Mouse (Mus musculus) bone marrow, adult 2 months (tissue): Measurements from ENCODE around the gene Rplp2. TPM values are rescaled to one million over a fixed set of nuclear protein-coding genes. Genes with fewer than 3 reads are reported as not detected.

Experiments used
- H3K27ac ChIP-seq: fragments of 200-500 bp; 2 replicates; pipeline ENCODE4 v1.5.1; 2012; ENCODE audit warnings: low read depth, mild to moderate bottlenecking, control low read depth, inconsistent platforms, low read length; ENCODE audit not compliant: control insufficient read depth, poor library complexity, insufficient read depth
- H3K4me1 ChIP-seq: fragments of 200-500 bp; 2 replicates; pipeline ENCODE4 v1.6.1; 2011; ENCODE audit warnings: low read length; ENCODE audit not compliant: control insufficient read depth, insufficient read depth
- H3K4me3 ChIP-seq: fragments of 200-500 bp; replicated peaks from 2 replicates; pipeline ENCODE3; 2011; ENCODE audit warnings: mild to moderate bottlenecking, low read depth, low read length, control low read depth; ENCODE audit not compliant: control insufficient read depth
- CTCF ChIP-seq: fragments of 200-500 bp; IDR thresholded peaks from 2 replicates; pipeline ENCODE4 v1.5.1; 2011; ENCODE audit warnings: low read length, control low read depth; ENCODE audit not compliant: control insufficient read depth, insufficient read depth
- POLR2A ChIP-seq: fragments of 200-500 bp; IDR thresholded peaks from 2 replicates; pipeline ENCODE4 v1.6.1; 2011; ENCODE audit warnings: low read depth, mild to moderate bottlenecking, control low read depth, low read length, borderline replicate concordance; ENCODE audit not compliant: control insufficient read depth
- WGBS: fragments of 180-500 bp; shearing (Covaris S2); methylation state at CpG from one replicate; pipeline ENCODE4 v1.1.7; 2018; 5-methylcytosine and 5-hydroxymethylcytosine counted together
- polyA plus RNA-seq: library from polyadenylated mRNA; stranded (reverse); fragments of >200 nt; gene quantifications from 2 replicates; pipeline ENCODE4 v1.2.4, GENCODE M21; 2011; ENCODE audit warnings: low replicate concordance; ENCODE audit not compliant: missing spikeins, insufficient read depth, insufficient read length

Rplp2 gene
- polyA plus RNA-seq, 1 experiment, result 2,615 TPM

GRCm38 (mm10) chr7:141483114-141483653, 36.0 kb downstream of the Rplp2 start:
- TF ChIP-seq CTCF (no peak), POLR2A (no peak)
- Histone ChIP-seq H3K4me3 (no peak overlapping the region), H3K4me1 (peaks cover 4% of the 10 kb centered on the region), H3K27ac (no peak overlapping the region)
- WGBS, result 82% methylated on average over 6 of the region's 6 CpGs

GRCm38 (mm10) chr7:141484186-141485120, 37.3 kb downstream of the Rplp2 start:
- Histone ChIP-seq H3K4me1 (peaks cover 3% of the 10 kb centered on the region), H3K27ac (no peak overlapping the region)
- WGBS, result 64% methylated on average over 5 of the region's 5 CpGs

GRCm38 (mm10) chr7:141485186-141485585, 38.0 kb downstream of the Rplp2 start:
- no peak for TF ChIP-seq CTCF
- WGBS, result 88% methylated on average over 2 of the region's 2 CpGs
- H3K4me1 ChIP-seq, result peaks cover 3% of the 10 kb centered on the region
- H3K4me3 ChIP-seq, result no peak overlapping the region
- H3K27ac ChIP-seq, result no peak overlapping the region

More at GRCm38 (mm10) chr7:141484186-141485120, 37.3 kb downstream of the Rplp2 start:
- no peak overlapping the region for H3K4me3 ChIP-seq
- TF ChIP-seq CTCF (no peak), POLR2A (no peak)

GRCm38 (mm10) chr7:141485606-141486005, 38.4 kb downstream of the Rplp2 start:
- TF ChIP-seq POLR2A (no peak), CTCF (no peak)
- Histone ChIP-seq H3K27ac (no peak overlapping the region), H3K4me3 (no peak overlapping the region), H3K4me1 (peaks cover 3% of the 10 kb centered on the region)
- WGBS, result 89% methylated on average over 2 of the region's 2 CpGs

GRCm38 (mm10) chr7:141486239-141486638, 39.1 kb downstream of the Rplp2 start:
- no peaks in the 10 kb centered on the region; the same call in 1 of the 2 replicates for H3K4me1 ChIP-seq
- no peak overlapping the region for H3K27ac ChIP-seq
- WGBS, result 85% methylated on average over 1 of the region's 1 CpGs
- H3K4me3 ChIP-seq, result no peak overlapping the region
- TF ChIP-seq POLR2A (no peak), CTCF (no peak)

GRCm38 (mm10) chr7:141487141-141487540, 40.0 kb downstream of the Rplp2 start:
- H3K4me1 ChIP-seq, result no peaks in the 10 kb centered on the region; the same call in 1 of the 2 replicates
- H3K4me3 ChIP-seq, result no peak overlapping the region
- no peak overlapping the region for H3K27ac ChIP-seq
- 85% methylated on average over 7 of the region's 7 CpGs for WGBS
- TF ChIP-seq CTCF (no peak), POLR2A (no peak)

- no peak for TF ChIP-seq POLR2A
- TF ChIP-seq CTCF, result peak; percentile 31
- WGBS, result 61% methylated on average over 2 of the region's 2 CpGs
- no peaks in the 10 kb centered on the region; the same call in 1 of the 2 replicates for H3K4me1 ChIP-seq
- no peak overlapping the region for H3K4me3 ChIP-seq
- H3K27ac ChIP-seq, result no peak overlapping the region
Measured at GRCm38 (mm10) chr7:141491151-141491550, 44.0 kb downstream of the Rplp2 start.

GRCm38 (mm10) chr7:141492738-141493137, 45.6 kb downstream of the Rplp2 start:
- H3K4me1 ChIP-seq, result no peaks in the 10 kb centered on the region
- H3K4me3 ChIP-seq, result no peak overlapping the region
- 83% methylated on average over 5 of the region's 5 CpGs for WGBS
- no peak overlapping the region for H3K27ac ChIP-seq
- TF ChIP-seq CTCF, result no peak

GRCm38 (mm10) chr7:141493729-141494128, 46.6 kb downstream of the Rplp2 start:
- no peak for TF ChIP-seq POLR2A
- no peak for TF ChIP-seq CTCF
- WGBS, result 61% methylated on average over 1 of the region's 1 CpGs
- H3K4me3 ChIP-seq, result no peak overlapping the region
- no peak overlapping the region for H3K27ac ChIP-seq
- H3K4me1 ChIP-seq, result no peaks in the 10 kb centered on the region
